Mouse (Mus musculus): ENCODE measurements around the gene Esf1. TPM values are rescaled to one million over a fixed set of nuclear protein-coding genes. Genes with fewer than 3 reads are reported as not detected.

Esf1 gene
- polyA plus RNA-seq, 1 experiment from 2014 or later = 27.3 TPM

GRCm38 (mm10) chr2:140107641-140108040 is 62.7 kb downstream of the Esf1 start:
- no peaks in the 10 kb centered on the region for H3K36me3 ChIP-seq (ENCODE audit: control insufficient read depth, insufficient read depth, low read length)
- no peak overlapping the region for H3K4me3 ChIP-seq (ENCODE audit: low read depth, low read length)
- H3K4me1 ChIP-seq (ENCODE audit: control insufficient read depth, insufficient read depth, low read length) = no peaks in the 10 kb centered on the region
- no peaks in the 10 kb centered on the region for H3K27me3 ChIP-seq (ENCODE audit: control insufficient read depth, insufficient read depth, low read length)
- H3K9ac ChIP-seq (replicated peaks; ENCODE audit: low read depth, low read length) = no peak overlapping the region
- no peak overlapping the region for H3K4me2 ChIP-seq (replicated peaks; ENCODE audit: low read depth, low read length)
- H3K9me3 ChIP-seq (ENCODE audit: control insufficient read depth, low read depth, low read length) = no peaks in the 10 kb centered on the region
- no peak overlapping the region for H3K27ac ChIP-seq (ENCODE audit: low read length)
- no peak for ATAC-seq (ENCODE audit: insufficient number of reproducible peaks, insufficient read depth, low FRiP score, low read depth)
- 86% methylated on average over 4 of the region's 4 CpGs for WGBS

GRCm38 (mm10) chr2:140104951-140105350 is 65.4 kb downstream of the Esf1 start:
- H3K36me3 ChIP-seq (ENCODE audit: control insufficient read depth, insufficient read depth, low read length) = no peaks in the 10 kb centered on the region
- H3K9me3 ChIP-seq (ENCODE audit: control insufficient read depth, low read depth, low read length) = no peaks in the 10 kb centered on the region
- WGBS = 58% methylated on average over 3 of the region's 3 CpGs
- H3K4me2 ChIP-seq (replicated peaks; ENCODE audit: low read depth, low read length) = no peak overlapping the region
- H3K9ac ChIP-seq (replicated peaks; ENCODE audit: low read depth, low read length) = no peak overlapping the region
- no peaks in the 10 kb centered on the region for H3K4me1 ChIP-seq (ENCODE audit: control insufficient read depth, insufficient read depth, low read length)
- no peak overlapping the region for H3K27ac ChIP-seq (ENCODE audit: low read length)
- no peaks in the 10 kb centered on the region for H3K27me3 ChIP-seq (ENCODE audit: control insufficient read depth, insufficient read depth, low read length)
- H3K4me3 ChIP-seq (ENCODE audit: low read depth, low read length) = no peak overlapping the region
- ATAC-seq (ENCODE audit: insufficient number of reproducible peaks, insufficient read depth, low FRiP score, low read depth) = no peak

- H3K4me2 ChIP-seq (replicated peaks; ENCODE audit: low read depth, low read length) = no peak overlapping the region
- no peaks in the 10 kb centered on the region for H3K4me1 ChIP-seq (ENCODE audit: control insufficient read depth, insufficient read depth, low read length)
- no peaks in the 10 kb centered on the region for H3K27me3 ChIP-seq (ENCODE audit: control insufficient read depth, insufficient read depth, low read length)
- H3K4me3 ChIP-seq (ENCODE audit: low read depth, low read length) = no peak overlapping the region
- no peaks in the 10 kb centered on the region for H3K36me3 ChIP-seq (ENCODE audit: control insufficient read depth, insufficient read depth, low read length)
- ATAC-seq (ENCODE audit: insufficient number of reproducible peaks, insufficient read depth, low FRiP score, low read depth) = no peak
- 85% methylated on average over 3 of the region's 3 CpGs for WGBS
- no peak overlapping the region for H3K9ac ChIP-seq (replicated peaks; ENCODE audit: low read depth, low read length)
- no peaks in the 10 kb centered on the region for H3K9me3 ChIP-seq (ENCODE audit: control insufficient read depth, low read depth, low read length)
- H3K27ac ChIP-seq (ENCODE audit: low read length) = no peak overlapping the region
Measured at GRCm38 (mm10) chr2:140100551-140101474, 69.6 kb downstream of the Esf1 start.

GRCm38 (mm10) chr2:140099971-140100370 is 70.4 kb downstream of the Esf1 start:
- H3K9ac ChIP-seq (replicated peaks; ENCODE audit: low read depth, low read length) = no peak overlapping the region
- H3K36me3 ChIP-seq (ENCODE audit: control insufficient read depth, insufficient read depth, low read length) = no peaks in the 10 kb centered on the region
- ATAC-seq (ENCODE audit: insufficient number of reproducible peaks, insufficient read depth, low FRiP score, low read depth) = no peak
- 71% methylated on average over 3 of the region's 3 CpGs for WGBS
- no peak overlapping the region for H3K27ac ChIP-seq (ENCODE audit: low read length)
- no peaks in the 10 kb centered on the region for H3K9me3 ChIP-seq (ENCODE audit: control insufficient read depth, low read depth, low read length)
- no peaks in the 10 kb centered on the region for H3K27me3 ChIP-seq (ENCODE audit: control insufficient read depth, insufficient read depth, low read length)
- no peaks in the 10 kb centered on the region for H3K4me1 ChIP-seq (ENCODE audit: control insufficient read depth, insufficient read depth, low read length)
- no peak overlapping the region for H3K4me3 ChIP-seq (ENCODE audit: low read depth, low read length)
- no peak overlapping the region for H3K4me2 ChIP-seq (replicated peaks; ENCODE audit: low read depth, low read length)

- Histone ChIP-seq H3K9me3 (ENCODE audit: control insufficient read depth, low read depth, low read length) (no peaks in the 10 kb centered on the region), H3K4me2 (replicated peaks; ENCODE audit: low read depth, low read length) (no peak overlapping the region), H3K4me1 (ENCODE audit: control insufficient read depth, insufficient read depth, low read length) (no peaks in the 10 kb centered on the region), H3K27me3 (ENCODE audit: control insufficient read depth, insufficient read depth, low read length) (no peaks in the 10 kb centered on the region), H3K27ac (ENCODE audit: low read length) (no peak overlapping the region), H3K9ac (replicated peaks; ENCODE audit: low read depth, low read length) (no peak overlapping the region), H3K4me3 (ENCODE audit: low read depth, low read length) (no peak overlapping the region), H3K36me3 (ENCODE audit: control insufficient read depth, insufficient read depth, low read length) (no peaks in the 10 kb centered on the region)
- 62% methylated on average over 3 of the region's 3 CpGs for whole genome bisulfite sequencing
- ATAC-seq (ENCODE audit: insufficient number of reproducible peaks, insufficient read depth, low FRiP score, low read depth) = peak; percentile 82; the same call in 1 of the 2 replicates
Measured at GRCm38 (mm10) chr2:140097131-140097591, 73.2 kb downstream of the Esf1 start.

- Histone ChIP-seq H3K9ac (replicated peaks; ENCODE audit: low read depth, low read length) (no peak overlapping the region), H3K4me2 (replicated peaks; ENCODE audit: low read depth, low read length) (no peak overlapping the region), H3K4me3 (ENCODE audit: low read depth, low read length) (no peak overlapping the region), H3K9me3 (ENCODE audit: control insufficient read depth, low read depth, low read length) (no peaks in the 10 kb centered on the region), H3K4me1 (ENCODE audit: control insufficient read depth, insufficient read depth, low read length) (no peaks in the 10 kb centered on the region), H3K27ac (ENCODE audit: low read length) (no peak overlapping the region), H3K36me3 (ENCODE audit: control insufficient read depth, insufficient read depth, low read length) (no peaks in the 10 kb centered on the region), H3K27me3 (ENCODE audit: control insufficient read depth, insufficient read depth, low read length) (no peaks in the 10 kb centered on the region)
- ATAC-seq (ENCODE audit: insufficient number of reproducible peaks, insufficient read depth, low FRiP score, low read depth) = no peak
- 84% methylated on average over 5 of the region's 5 CpGs for WGBS
Measured at GRCm38 (mm10) chr2:140096034-140096433, 74.3 kb downstream of the Esf1 start.

GRCm38 (mm10) chr2:140093433-140093832 is 76.9 kb downstream of the Esf1 start:
- ATAC-seq (ENCODE audit: insufficient number of reproducible peaks, insufficient read depth, low FRiP score, low read depth) = no peak
- Histone ChIP-seq H3K27ac (ENCODE audit: low read length) (no peak overlapping the region), H3K9ac (replicated peaks; ENCODE audit: low read depth, low read length) (no peak overlapping the region), H3K27me3 (ENCODE audit: control insufficient read depth, insufficient read depth, low read length) (no peaks in the 10 kb centered on the region), H3K36me3 (ENCODE audit: control insufficient read depth, insufficient read depth, low read length) (no peaks in the 10 kb centered on the region), H3K9me3 (ENCODE audit: control insufficient read depth, low read depth, low read length) (no peaks in the 10 kb centered on the region), H3K4me1 (ENCODE audit: control insufficient read depth, insufficient read depth, low read length) (no peaks in the 10 kb centered on the region), H3K4me2 (replicated peaks; ENCODE audit: low read depth, low read length) (no peak overlapping the region), H3K4me3 (ENCODE audit: low read depth, low read length) (no peak overlapping the region)
- WGBS = 90% methylated on average over 5 of the region's 5 CpGs

GRCm38 (mm10) chr2:140084245-140084644 is 86.1 kb downstream of the Esf1 start:
- H3K27ac ChIP-seq (ENCODE audit: low read length) = no peak overlapping the region
- no peak for ATAC-seq (ENCODE audit: insufficient number of reproducible peaks, insufficient read depth, low FRiP score, low read depth)

More at GRCm38 (mm10) chr2:140084245-140084644, 86.1 kb downstream of the Esf1 start:
- Histone ChIP-seq H3K4me3 (ENCODE audit: low read depth, low read length) (no peak overlapping the region), H3K4me1 (ENCODE audit: control insufficient read depth, insufficient read depth, low read length) (no peaks in the 10 kb centered on the region), H3K9ac (replicated peaks; ENCODE audit: low read depth, low read length) (no peak overlapping the region), H3K36me3 (ENCODE audit: control insufficient read depth, insufficient read depth, low read length) (no peaks in the 10 kb centered on the region), H3K4me2 (replicated peaks; ENCODE audit: low read depth, low read length) (no peak overlapping the region), H3K9me3 (ENCODE audit: control insufficient read depth, low read depth, low read length) (no peaks in the 10 kb centered on the region), H3K27me3 (ENCODE audit: control insufficient read depth, insufficient read depth, low read length) (no peaks in the 10 kb centered on the region)
- 83% methylated on average over 7 of the region's 7 CpGs for WGBS
